Mouse (Mus musculus): ENCODE data around the gene Zfp422. TPM values are rescaled to one million over a fixed set of nuclear protein-coding genes. Genes with fewer than 3 reads are reported as not detected.
A peak's percentile ranks its signal among the peaks of the same experiment; 100 is the strongest.
"Not testable (repeated sequence)": the region's sequence is repeated elsewhere in the genome, so short reads cannot be mapped to it uniquely, and the experiment has no call there.

Zfp422 gene
- total and polyA plus RNA-seq, 2 experiments from 2014 or later = 64.5 to 95.0 TPM

- Histone ChIP-seq H3K9me3 (ENCODE audit: low read length) (no peaks in the 10 kb centered on the region), H3K4me1 (ENCODE audit: insufficient read depth, low read length) (no peaks in the 10 kb centered on the region), H3K36me3 (ENCODE audit: insufficient read depth, low read length) (no peaks in the 10 kb centered on the region), H3K27ac (ENCODE audit: low read depth, low read length) (no peak overlapping the region), H3K9ac (replicated peaks; ENCODE audit: low read length, poor library complexity, severe bottlenecking) (no peak overlapping the region), H3K27me3 (ENCODE audit: insufficient read depth, low read length) (no peaks in the 10 kb centered on the region), H3K4me2 (ENCODE audit: low read depth, low read length, poor library complexity, severe bottlenecking) (no peak overlapping the region), H3K4me3 (ENCODE audit: low read depth, low read length) (no peak overlapping the region)
- ATAC-seq (ENCODE audit: low FRiP score) (no peak), DNase-seq (ENCODE audit: low spot score) (no peak)
- WGBS = 70% methylated on average over 10 of the region's 10 CpGs
- TF ChIP-seq CTCF (IDR thresholded peaks at IDR 0.05) = no peak
Measured at GRCm38 (mm10) chr6:116635251-116636180, 6.7 kb upstream of the Zfp422 start.

GRCm38 (mm10) chr6:116633741-116634695, 5.2 kb upstream of the Zfp422 start:
- WGBS = 93% methylated on average over 17 of the region's 17 CpGs
- no peak for DNase-seq (ENCODE audit: low spot score)
- no peak for ATAC-seq (ENCODE audit: low FRiP score)
- Histone ChIP-seq H3K9me3 (ENCODE audit: low read length) (no peaks in the 10 kb centered on the region), H3K27me3 (ENCODE audit: insufficient read depth, low read length) (no peaks in the 10 kb centered on the region), H3K36me3 (ENCODE audit: insufficient read depth, low read length) (no peaks in the 10 kb centered on the region), H3K4me3 (ENCODE audit: low read depth, low read length) (no peak overlapping the region), H3K9ac (replicated peaks; ENCODE audit: low read length, poor library complexity, severe bottlenecking) (no peak overlapping the region), H3K27ac (ENCODE audit: low read depth, low read length) (no peak overlapping the region), H3K4me1 (ENCODE audit: insufficient read depth, low read length) (no peaks in the 10 kb centered on the region), H3K4me2 (ENCODE audit: low read depth, low read length, poor library complexity, severe bottlenecking) (no peak overlapping the region)
- TF ChIP-seq CTCF (IDR thresholded peaks at IDR 0.05) = no peak

GRCm38 (mm10) chr6:116632129-116632528, 3.3 kb upstream of the Zfp422 start:
- DNase-seq (ENCODE audit: low spot score) (peak; percentile 72), ATAC-seq (ENCODE audit: low FRiP score) (no peak)
- no peaks in the 10 kb centered on the region for H3K9me3 ChIP-seq (ENCODE audit: low read length)
- no peak overlapping the region for H3K4me2 ChIP-seq (ENCODE audit: low read depth, low read length, poor library complexity, severe bottlenecking)
- H3K4me1 ChIP-seq (ENCODE audit: insufficient read depth, low read length) = no peaks in the 10 kb centered on the region
- H3K27ac ChIP-seq (ENCODE audit: low read depth, low read length) = no peak overlapping the region
- H3K4me3 ChIP-seq (ENCODE audit: low read depth, low read length) = no peak overlapping the region
- no peaks in the 10 kb centered on the region for H3K36me3 ChIP-seq (ENCODE audit: insufficient read depth, low read length)
- no peak overlapping the region for H3K9ac ChIP-seq (replicated peaks; ENCODE audit: low read length, poor library complexity, severe bottlenecking)
- H3K27me3 ChIP-seq (ENCODE audit: insufficient read depth, low read length) = no peaks in the 10 kb centered on the region
- TF ChIP-seq CTCF (IDR thresholded peaks at IDR 0.05) = peak; percentile 78
- 69% methylated on average over 1 of the region's 1 CpGs for WGBS

GRCm38 (mm10) chr6:116629766-116630165, 967 bp upstream of the Zfp422 start:
- WGBS = 90% methylated on average over 10 of the region's 10 CpGs
- Histone ChIP-seq H3K27ac (ENCODE audit: low read depth, low read length) (peak overlapping the region; percentile 97; the same call in 1 of the 2 replicates), H3K9ac (replicated peaks; ENCODE audit: low read length, poor library complexity, severe bottlenecking) (no peak overlapping the region), H3K4me3 (ENCODE audit: low read depth, low read length) (no peak overlapping the region), H3K36me3 (ENCODE audit: insufficient read depth, low read length) (peaks cover 6% of the 10 kb centered on the region; the same call in 1 of the 2 replicates), H3K4me1 (ENCODE audit: insufficient read depth, low read length) (no peaks in the 10 kb centered on the region), H3K27me3 (ENCODE audit: insufficient read depth, low read length) (no peaks in the 10 kb centered on the region), H3K9me3 (ENCODE audit: low read length) (no peaks in the 10 kb centered on the region), H3K4me2 (ENCODE audit: low read depth, low read length, poor library complexity, severe bottlenecking) (no peak overlapping the region)
- no peak for ATAC-seq (ENCODE audit: low FRiP score)
- peak; percentile 17 for DNase-seq (ENCODE audit: low spot score)
- no peak for TF ChIP-seq CTCF (IDR thresholded peaks at IDR 0.05)

GRCm38 (mm10) chr6:116628095-116628494, 704 bp downstream of the Zfp422 start:
- H3K27ac ChIP-seq (ENCODE audit: low read depth, low read length) = peak overlapping the region; percentile 97
- no peaks in the 10 kb centered on the region for H3K27me3 ChIP-seq (ENCODE audit: insufficient read depth, low read length)
- no peak for TF ChIP-seq CTCF (IDR thresholded peaks at IDR 0.05)
- ATAC-seq (ENCODE audit: low FRiP score) = no peak
- WGBS = 5% methylated on average over 9 of the region's 9 CpGs
- H3K9me3 ChIP-seq (ENCODE audit: low read length) = no peaks in the 10 kb centered on the region
- peaks cover 9% of the 10 kb centered on the region; the same call in 1 of the 2 replicates for H3K36me3 ChIP-seq (ENCODE audit: insufficient read depth, low read length)
- H3K4me1 ChIP-seq (ENCODE audit: insufficient read depth, low read length) = no peaks in the 10 kb centered on the region
- peak overlapping the region; percentile 87 for H3K4me3 ChIP-seq (ENCODE audit: low read depth, low read length)
- H3K4me2 ChIP-seq (ENCODE audit: low read depth, low read length, poor library complexity, severe bottlenecking) = peak overlapping the region; percentile 57
- H3K9ac ChIP-seq (replicated peaks; ENCODE audit: low read length, poor library complexity, severe bottlenecking) = peak overlapping the region; percentile 97
- DNase-seq (ENCODE audit: low spot score) = peak; percentile 10

- not testable (repeated sequence) for H3K27ac ChIP-seq (ENCODE audit: low read depth, low read length); DNase-seq (ENCODE audit: low spot score); H3K4me2 ChIP-seq (ENCODE audit: low read depth, low read length, poor library complexity, severe bottlenecking); H3K4me1 ChIP-seq (ENCODE audit: insufficient read depth, low read length); H3K27me3 ChIP-seq (ENCODE audit: insufficient read depth, low read length); ATAC-seq (ENCODE audit: low FRiP score); H3K36me3 ChIP-seq (ENCODE audit: insufficient read depth, low read length); H3K4me3 ChIP-seq (ENCODE audit: low read depth, low read length); H3K9me3 ChIP-seq (ENCODE audit: low read length); H3K9ac ChIP-seq (replicated peaks; ENCODE audit: low read length, poor library complexity, severe bottlenecking)
- WGBS = 94% methylated on average over 9 of the region's 9 CpGs
Measured at GRCm38 (mm10) chr6:116626417-116626816, 2.4 kb downstream of the Zfp422 start.

Measured in midbrain, postnatal 0 days (tissue).